Mouse (Mus musculus): ENCODE measurements at regions not wholly inside any gene's neighbourhood (a gene's known extent, or its start where the extent isn't known, plus 50 kb on each side); places are given as distances from the start of the nearest gene placed in this dataset.

DNA sequence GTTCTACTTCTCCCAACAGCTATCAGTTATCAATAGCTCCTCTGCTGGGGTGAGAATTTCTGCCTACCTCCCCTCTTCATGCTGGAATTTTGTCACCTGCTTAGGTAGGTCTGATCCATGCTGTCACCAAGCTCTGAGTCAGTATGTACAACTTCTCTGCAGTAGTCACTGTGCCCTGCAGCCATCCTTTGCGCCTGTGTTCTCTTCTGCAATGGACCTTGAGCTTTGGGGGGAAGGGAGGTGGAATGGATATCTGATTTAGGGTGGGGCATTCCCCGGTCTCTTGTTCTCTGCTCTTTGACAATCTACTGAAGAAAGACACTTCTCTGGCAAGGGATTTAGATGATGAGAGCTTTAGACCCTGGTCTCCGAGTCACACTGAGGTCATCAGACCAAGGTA is 184.5 kb upstream of the Zkscan2 start:
- TF ChIP-seq CTCF (IDR thresholded peaks at IDR 0.05; ENCODE audit: low read depth, low read length) (no peak), POLR2A (IDR thresholded peaks at IDR 0.05; ENCODE audit: insufficient read depth, low read length) (no peak)
